Mouse (Mus musculus): ENCODE results near the gene Ankrd13a. TPM values are rescaled to one million over a fixed set of nuclear protein-coding genes. Genes with fewer than 3 reads are reported as not detected.

The Ankrd13a gene
- polyA plus RNA-seq, 1 experiment from 2014 or later: 60.4 TPM

Small RNA genes lying within 50 kb of the gene (microRNA-seq; reads per million reads assigned to microRNA genes)
- gene Mir6240: 20.6 reads per million, percentile 34 among the genes with 10 or more reads in this experiment

Other genes with a start within 250 kb of the Ankrd13a start
- gene Fam222a, start 206.7 kb upstream of the Ankrd13a start, polyA plus RNA-seq (2016; fragmentation: Nextera tagmentation; extraction: Ambion mirVana): 6.9 and 10.2 TPM in 2 replicates
- 0.67 and 0.69 TPM in 2 replicates for gene Trpv4, start 116.3 kb upstream of the Ankrd13a start, polyA plus RNA-seq (2016; fragmentation: Nextera tagmentation; extraction: Ambion mirVana)
- gene Gltp, start 83.7 kb upstream of the Ankrd13a start, polyA plus RNA-seq (2016; fragmentation: Nextera tagmentation; extraction: Ambion mirVana): 66.2 and 73.5 TPM in 2 replicates
- gene Tchp, start 66.9 kb upstream of the Ankrd13a start, polyA plus RNA-seq (2016; fragmentation: Nextera tagmentation; extraction: Ambion mirVana): 24.6 and 27.0 TPM in 2 replicates
- gene Git2, start 840 bp downstream of the Ankrd13a start, polyA plus RNA-seq (2016; fragmentation: Nextera tagmentation; extraction: Ambion mirVana): 43.0 and 50.4 TPM in 2 replicates
- gene 1500011B03Rik, start 48.8 kb downstream of the Ankrd13a start, polyA plus RNA-seq (2016; fragmentation: Nextera tagmentation; extraction: Ambion mirVana): 160 and 163 TPM in 2 replicates
- gene 4930519G04Rik, start 79.0 kb downstream of the Ankrd13a start, polyA plus RNA-seq (2016; fragmentation: Nextera tagmentation; extraction: Ambion mirVana): not detected in 2 replicates
- 0.54 and 0.61 TPM in 2 replicates for gene Gm9936, start 84.0 kb downstream of the Ankrd13a start, polyA plus RNA-seq (2016; fragmentation: Nextera tagmentation; extraction: Ambion mirVana)
- 1.9 and 2.4 TPM in 2 replicates for gene Oasl2, start 122.3 kb downstream of the Ankrd13a start, polyA plus RNA-seq (2016; fragmentation: Nextera tagmentation; extraction: Ambion mirVana)
- 0.26 TPM in 1 of 2 replicates, not detected in the other for gene Oasl1, start 148.6 kb downstream of the Ankrd13a start, polyA plus RNA-seq (2016; fragmentation: Nextera tagmentation; extraction: Ambion mirVana)
- 57.9 and 61.0 TPM in 2 replicates for gene 2210016L21Rik, start 167.5 kb downstream of the Ankrd13a start, polyA plus RNA-seq (2016; fragmentation: Nextera tagmentation; extraction: Ambion mirVana)
- not detected in 2 replicates for gene Hnf1a, start 196.4 kb downstream of the Ankrd13a start, polyA plus RNA-seq (2016; fragmentation: Nextera tagmentation; extraction: Ambion mirVana)
- gene Sppl3, start 236.5 kb downstream of the Ankrd13a start, polyA plus RNA-seq (2016; fragmentation: Nextera tagmentation; extraction: Ambion mirVana): 13.8 and 19.1 TPM in 2 replicates

Data from forebrain, embryonic 12.5 days (tissue).